Mouse (Mus musculus) kidney, embryonic 14.5 days (tissue): ENCODE measurements around the gene Arnt. TPM values are rescaled to one million over a fixed set of nuclear protein-coding genes. Genes with fewer than 3 reads are reported as not detected.

ENCODE experiments used
- ATAC-seq: fragments of 200-750 bp; cut with Nextera tagmentation; 2 replicates; pipeline ENCODE4 v1.8.0; 2017; ENCODE audit warnings: moderate number of reproducible peaks, mild to moderate bottlenecking, moderate TSS enrichment, moderate library complexity; ENCODE audit not compliant: low FRiP score, low TSS enrichment
- H3K27ac ChIP-seq: fragments of 300-500 bp; sonication (generic); 2 replicates; pipeline ENCODE4 v1.5.1; 2014; ENCODE audit warnings: low read depth, mild to moderate bottlenecking, low read length, moderate library complexity, mixed read lengths
- H3K27me3 ChIP-seq: fragments of 300-500 bp; sonication (generic); 2 replicates; pipeline ENCODE4 v1.6.1; 2014; ENCODE audit warnings: mild to moderate bottlenecking, low read length; ENCODE audit not compliant: control insufficient read depth, insufficient read depth
- H3K36me3 ChIP-seq: fragments of 300-500 bp; sonication (generic); 2 replicates; pipeline ENCODE4 v1.6.1; 2014; ENCODE audit warnings: low read length, mixed read lengths; ENCODE audit not compliant: control insufficient read depth, insufficient read depth
- H3K4me1 ChIP-seq: fragments of 300-500 bp; sonication (generic); 2 replicates; pipeline ENCODE4 v1.6.1; 2014; ENCODE audit warnings: low read length, mixed read lengths; ENCODE audit not compliant: control insufficient read depth, insufficient read depth
- H3K4me2 ChIP-seq: fragments of 300-500 bp; sonication (generic); replicated peaks from 2 replicates; pipeline ENCODE4 v1.6.1; 2014; ENCODE audit warnings: low read depth, mild to moderate bottlenecking, low read length
- H3K4me3 ChIP-seq: fragments of 300-500 bp; sonication (generic); 2 replicates; pipeline ENCODE4 v1.5.1; 2014; ENCODE audit warnings: mild to moderate bottlenecking, low read length
- H3K9ac ChIP-seq: fragments of 300-500 bp; sonication (generic); 2 replicates; pipeline ENCODE4 v1.6.1; 2014; ENCODE audit warnings: low read depth, mild to moderate bottlenecking, low read length, moderate library complexity
- H3K9me3 ChIP-seq: fragments of 300-500 bp; sonication (generic); 2 replicates; pipeline ENCODE4 v1.6.1; 2016; ENCODE audit warnings: low read length; ENCODE audit not compliant: control insufficient read depth
- WGBS: fragments of 180-500 bp; shearing (Covaris S2); extraction: QIAGEN DNeasy Blood & Tissue Kit; methylation state at CpG from one replicate; pipeline ENCODE4 v1.1.7; 2014; 5-methylcytosine and 5-hydroxymethylcytosine counted together
- polyA plus RNA-seq: library from polyadenylated mRNA; unstranded; fragments of >200 nt; fragmentation: Nextera tagmentation; extraction: Ambion mirVana; gene quantifications from 2 replicates; pipeline ENCODE4 v1.2.1, GENCODE M21; 2014

Gene Arnt
- polyA plus RNA-seq, 1 experiment from 2014 or later, result 35.4 TPM

- Histone ChIP-seq H3K4me2 (no peak overlapping the region), H3K9ac (no peak overlapping the region), H3K27ac (no peak overlapping the region), H3K36me3 (no peaks in the 10 kb centered on the region), H3K9me3 (no peaks in the 10 kb centered on the region), H3K4me3 (no peak overlapping the region), H3K4me1 (no peaks in the 10 kb centered on the region), H3K27me3 (no peaks in the 10 kb centered on the region)
- ATAC-seq, result no peak
Observed at GRCm38 (mm10) chr3:95542171-95542570, 108.0 kb downstream of the Arnt start.

GRCm38 (mm10) chr3:95542981-95543380 is 108.8 kb downstream of the Arnt start:
- H3K4me3 ChIP-seq, result no peak overlapping the region
- H3K36me3 ChIP-seq, result no peaks in the 10 kb centered on the region
- no peak overlapping the region for H3K4me2 ChIP-seq
- no peaks in the 10 kb centered on the region for H3K4me1 ChIP-seq
- no peak overlapping the region for H3K9ac ChIP-seq
- ATAC-seq, result no peak
- no peaks in the 10 kb centered on the region for H3K9me3 ChIP-seq
- no peaks in the 10 kb centered on the region for H3K27me3 ChIP-seq
- H3K27ac ChIP-seq, result no peak overlapping the region
- 67% methylated on average over 7 of the region's 7 CpGs for WGBS

Other genes starting within 250 kb of the Arnt start
- 9.7 and 15.4 TPM in 2 replicates for gene Gabpb2, start 216.5 kb upstream of the Arnt start, polyA plus RNA-seq
- gene Cdc42se1, start 205.7 kb upstream of the Arnt start, polyA plus RNA-seq, result 109 and 113 TPM in 2 replicates
- gene Mllt11, start 202.2 kb upstream of the Arnt start, polyA plus RNA-seq, result 18.5 and 19.1 TPM in 2 replicates
- gene Gm128, start 192.8 kb upstream of the Arnt start, polyA plus RNA-seq, result 0.19 and 0.57 TPM in 2 replicates
- 2.1 and 2.4 TPM in 2 replicates for gene Bnipl, start 183.2 kb upstream of the Arnt start, polyA plus RNA-seq
- 33.0 and 40.9 TPM in 2 replicates for gene Mindy1, start 153.0 kb upstream of the Arnt start, polyA plus RNA-seq
- gene Prune1, start 152.3 kb upstream of the Arnt start, polyA plus RNA-seq, result 15.4 and 22.1 TPM in 2 replicates
- gene Anxa9, start 127.2 kb upstream of the Arnt start, polyA plus RNA-seq, result 3.7 and 4.3 TPM in 2 replicates
- gene Cers2, start 119.6 kb upstream of the Arnt start, polyA plus RNA-seq, result 103 and 154 TPM in 2 replicates
- 30.2 and 56.5 TPM in 2 replicates for gene Setdb1, start 77.2 kb upstream of the Arnt start, polyA plus RNA-seq
- gene 4930558C23Rik, start 31.5 kb upstream of the Arnt start, polyA plus RNA-seq, result not detected in 2 replicates
- 3.0 and 3.6 TPM in 2 replicates for gene Ctsk, start 64.9 kb downstream of the Arnt start, polyA plus RNA-seq
- 9.9 and 12.2 TPM in 2 replicates for gene Ctss, start 92.4 kb downstream of the Arnt start, polyA plus RNA-seq
- not detected in 2 replicates for gene Hormad1, start 125.3 kb downstream of the Arnt start, polyA plus RNA-seq
- 28.2 and 35.6 TPM in 2 replicates for gene Golph3l, start 154.5 kb downstream of the Arnt start, polyA plus RNA-seq
- gene Ensa, start 190.6 kb downstream of the Arnt start, polyA plus RNA-seq, result 64.0 and 66.9 TPM in 2 replicates
- 47.4 and 76.1 TPM in 2 replicates for gene Mcl1, start 224.4 kb downstream of the Arnt start, polyA plus RNA-seq